Mouse (Mus musculus) liver, embryonic 12.5 days (tissue): ENCODE results near the gene Axin1. TPM values are rescaled to one million over a fixed set of nuclear protein-coding genes. Genes with fewer than 3 reads are reported as not detected.
"Not testable (repeated sequence)": the region's sequence is repeated elsewhere in the genome, so short reads cannot be mapped to it uniquely, and the experiment has no call there.

Experiments used
- ATAC-seq: fragments of 200-750 bp; cut with Nextera tagmentation; 2 replicates; pipeline ENCODE4 v1.8.0; 2017; ENCODE audit warnings: moderate number of reproducible peaks, mild to moderate bottlenecking, moderate library complexity
- H3K27ac ChIP-seq: fragments of 300-500 bp; sonication (generic); 2 replicates; pipeline ENCODE4 v1.5.1; 2016; ENCODE audit warnings: mild to moderate bottlenecking
- H3K27me3 ChIP-seq: fragments of 300-500 bp; sonication (generic); replicated peaks from 2 replicates; pipeline ENCODE4 v1.6.1; 2016; ENCODE audit warnings: mild to moderate bottlenecking, moderate library complexity
- H3K36me3 ChIP-seq: fragments of 300-500 bp; sonication (generic); 2 replicates; pipeline ENCODE4 v1.6.1; 2016; ENCODE audit warnings: mild to moderate bottlenecking, moderate library complexity
- H3K4me1 ChIP-seq: fragments of 300-500 bp; sonication (generic); 2 replicates; pipeline ENCODE4 v1.6.1; 2016
- H3K4me2 ChIP-seq: fragments of 300-500 bp; sonication (generic); 2 replicates; pipeline ENCODE4 v1.6.1; 2016; ENCODE audit warnings: mild to moderate bottlenecking, moderate library complexity
- H3K4me3 ChIP-seq: fragments of 300-500 bp; sonication (generic); 2 replicates; pipeline ENCODE4 v1.5.1; 2016; ENCODE audit warnings: mild to moderate bottlenecking, moderate library complexity
- H3K9ac ChIP-seq: fragments of 300-500 bp; sonication (generic); 2 replicates; pipeline ENCODE4 v1.6.1; 2016; ENCODE audit warnings: mild to moderate bottlenecking, moderate library complexity
- H3K9me3 ChIP-seq: fragments of 300-500 bp; sonication (generic); replicated peaks from 2 replicates; pipeline ENCODE4 v1.6.1; 2016; ENCODE audit warnings: mild to moderate bottlenecking, moderate library complexity
- WGBS: fragments of 180-500 bp; shearing (Covaris S2); methylation state at CpG from one replicate; pipeline ENCODE4 v1.1.7; 2016; ENCODE audit not compliant: insufficient replicate concordance; 5-methylcytosine and 5-hydroxymethylcytosine counted together
- polyA plus RNA-seq: library from polyadenylated mRNA; unstranded; fragments of >200 nt; fragmentation: Nextera tagmentation; extraction: Ambion mirVana; gene quantifications from 2 replicates; pipeline ENCODE4 v1.2.1, GENCODE M21; 2016

Gene Axin1
- polyA plus RNA-seq, 1 experiment from 2014 or later = 16.4 TPM

GRCm38 (mm10) chr17:26112751-26113150, 25.7 kb upstream of the Axin1 start:
- Histone ChIP-seq H3K9me3 (no peaks in the 10 kb centered on the region), H3K4me3 (peak overlapping the region; percentile 73), H3K36me3 (no peaks in the 10 kb centered on the region), H3K4me2 (peak overlapping the region; percentile 95), H3K9ac (peak overlapping the region; percentile 80), H3K27ac (no peak overlapping the region), H3K4me1 (peaks cover 22% of the 10 kb centered on the region), H3K27me3 (peaks cover 85% of the 10 kb centered on the region)
- ATAC-seq = no peak; the same call in 1 of the 2 replicates
- WGBS = 19% methylated on average over 14 of the region's 14 CpGs

DNA sequence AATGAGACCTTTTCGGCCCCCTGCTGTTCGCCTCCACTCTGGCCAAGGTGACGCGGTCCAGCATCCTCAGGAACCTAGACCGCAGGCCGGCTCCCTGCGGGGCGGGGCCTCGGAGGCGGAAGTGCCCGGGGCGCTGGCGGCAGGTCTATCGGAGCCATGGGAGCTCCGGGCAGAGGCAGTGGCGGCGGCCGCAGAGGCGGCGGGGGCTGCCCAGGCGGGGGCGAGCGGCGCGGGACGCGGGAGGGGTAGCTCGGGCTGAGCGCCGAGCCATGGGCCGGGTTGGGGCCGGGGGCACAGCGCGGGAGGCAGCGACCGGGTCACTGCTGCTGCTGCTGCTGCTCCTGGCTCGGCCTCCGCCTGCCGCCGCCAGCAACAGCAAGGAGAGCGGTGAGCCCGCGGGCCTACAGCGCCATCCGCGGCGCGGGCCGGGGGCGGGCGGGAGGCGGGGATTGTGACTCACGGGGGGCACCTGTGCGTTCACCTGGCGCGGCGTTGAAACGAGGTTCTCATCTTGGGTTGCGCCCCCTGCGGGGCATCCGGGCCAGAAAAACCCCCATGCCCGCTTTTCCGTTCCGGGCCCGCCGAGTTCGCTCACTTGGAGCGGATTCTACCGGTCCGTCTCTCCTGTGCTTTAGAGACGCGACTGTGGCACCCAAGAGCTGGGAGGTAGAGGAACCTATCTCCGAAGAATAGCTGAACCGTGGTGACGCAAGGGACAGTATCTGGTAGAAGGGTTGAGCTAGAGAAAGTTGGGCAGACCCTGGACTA, 25.1 kb upstream of the Axin1 start, which contains the start of gene Tmem8:
Gene Tmem8, plus strand, starts transcription at position 119 of the 768 bp plus-strand sequence.
- H3K4me3 ChIP-seq = peak within 1 kb of the TSS; percentile 73
- peaks cover 91% of the 10 kb centered on the region for H3K27me3 ChIP-seq
- no peak within 1 kb of the TSS for H3K27ac ChIP-seq
- H3K9me3 ChIP-seq = no peaks in the 10 kb centered on the region
- peak within 1 kb of the TSS; percentile 80 for H3K9ac ChIP-seq
- WGBS = 1% methylated on average over 75 of the region's 75 CpGs
- H3K4me2 ChIP-seq = peak within 1 kb of the TSS; percentile 95
- peak; percentile 74 for ATAC-seq
- no peaks in the 10 kb centered on the region for H3K36me3 ChIP-seq
- H3K4me1 ChIP-seq = peaks cover 22% of the 10 kb centered on the region

- H3K9ac ChIP-seq = peak overlapping the region; percentile 80
- no peak for ATAC-seq
- 13% methylated on average over 8 of the region's 8 CpGs for WGBS
Measured at GRCm38 (mm10) chr17:26114061-26114460, 24.4 kb upstream of the Axin1 start.

GRCm38 (mm10) chr17:26114461-26114860, 24.0 kb upstream of the Axin1 start:
- not testable (repeated sequence) for H3K9ac ChIP-seq, H3K4me3 ChIP-seq, H3K27ac ChIP-seq, H3K4me2 ChIP-seq, H3K9me3 ChIP-seq, ATAC-seq, H3K36me3 ChIP-seq
- Histone ChIP-seq H3K27me3 (peaks cover 96% of the 10 kb centered on the region), H3K4me1 (peaks cover 22% of the 10 kb centered on the region)
- 50% methylated on average over 7 of the region's 7 CpGs for WGBS

More at GRCm38 (mm10) chr17:26114061-26114460, 24.4 kb upstream of the Axin1 start:
- H3K27me3 ChIP-seq = peaks cover 93% of the 10 kb centered on the region
- H3K4me2 ChIP-seq = peak overlapping the region; percentile 95
- peaks cover 22% of the 10 kb centered on the region for H3K4me1 ChIP-seq
- H3K9me3 ChIP-seq = no peaks in the 10 kb centered on the region
- no peaks in the 10 kb centered on the region for H3K36me3 ChIP-seq
- H3K27ac ChIP-seq = no peak overlapping the region
- H3K4me3 ChIP-seq = peak overlapping the region; percentile 73

DNA sequence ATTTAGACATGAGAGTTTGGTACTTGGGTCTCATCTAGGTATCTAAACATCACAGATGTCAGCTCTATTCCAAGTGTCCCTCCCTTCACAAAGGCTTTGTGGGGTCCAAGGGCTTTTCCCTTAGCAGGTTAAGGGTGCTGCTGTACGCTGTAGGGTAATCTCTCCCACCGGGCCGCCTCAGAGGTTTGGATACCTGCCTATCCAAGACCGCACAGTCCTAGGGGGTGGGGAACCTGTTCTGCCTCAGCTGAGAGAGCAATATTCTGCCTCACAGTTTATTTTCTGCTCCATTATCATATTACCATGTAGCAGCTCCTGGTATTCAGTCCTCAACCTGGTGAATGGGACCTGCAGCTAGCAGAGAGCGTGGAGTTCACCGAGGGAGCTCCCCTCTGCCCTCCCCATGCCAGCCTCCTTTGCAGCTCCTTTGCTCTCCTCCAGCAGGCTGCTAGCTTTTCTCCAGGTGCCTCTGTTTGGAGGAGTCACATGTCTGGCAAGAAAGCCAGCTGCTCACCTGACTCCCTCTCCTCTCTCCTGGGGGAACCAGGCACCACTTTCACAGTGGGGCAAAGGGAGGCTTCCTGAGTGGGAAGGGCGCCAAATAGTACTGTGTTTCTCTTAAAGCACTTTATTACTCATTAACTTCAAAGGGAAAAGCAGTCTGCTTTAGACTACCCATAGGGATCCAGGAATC, 23.1 kb upstream of the Axin1 start:
- no peak for ATAC-seq
- no peak overlapping the region for H3K9ac ChIP-seq
- no peaks in the 10 kb centered on the region for H3K9me3 ChIP-seq
- H3K36me3 ChIP-seq = no peaks in the 10 kb centered on the region
- peaks cover 30% of the 10 kb centered on the region for H3K4me1 ChIP-seq
- no peak overlapping the region for H3K4me3 ChIP-seq
- H3K4me2 ChIP-seq = no peak overlapping the region
- no peak overlapping the region for H3K27ac ChIP-seq
- H3K27me3 ChIP-seq = peaks cover 94% of the 10 kb centered on the region
- WGBS = 72% methylated on average over 7 of the region's 7 CpGs

DNA sequence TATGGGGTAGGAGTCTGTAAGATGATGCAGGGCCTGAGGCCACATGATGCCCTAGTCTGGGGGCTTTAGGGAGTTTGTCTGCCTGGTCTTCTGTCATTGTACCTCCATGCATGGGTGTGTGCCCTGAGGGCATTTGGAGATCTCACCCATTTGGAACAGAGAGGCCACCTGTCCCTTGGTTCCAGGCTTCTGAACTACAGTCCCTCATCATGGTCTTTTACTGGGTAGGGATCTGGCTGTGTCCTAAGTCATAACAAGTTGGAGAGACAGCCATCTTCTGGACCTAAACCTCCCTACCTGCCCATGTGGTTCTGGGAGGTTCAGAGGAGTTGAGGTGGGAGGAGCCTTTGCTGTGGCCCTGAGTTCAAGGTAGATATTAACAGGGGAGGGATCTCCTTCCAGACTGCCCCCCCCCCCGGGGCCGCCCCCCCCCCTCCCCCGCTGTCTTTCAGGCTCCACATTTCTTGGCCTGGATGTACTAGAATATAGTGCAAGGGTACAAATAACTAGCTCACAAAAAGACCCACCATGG, 22.5 kb upstream of the Axin1 start:
- no peak overlapping the region for H3K27ac ChIP-seq
- H3K4me1 ChIP-seq = peaks cover 32% of the 10 kb centered on the region
- 64% methylated on average over 3 of the region's 3 CpGs for WGBS
- H3K36me3 ChIP-seq = no peaks in the 10 kb centered on the region
- no peak overlapping the region for H3K9ac ChIP-seq
- no peak for ATAC-seq
- H3K9me3 ChIP-seq = no peaks in the 10 kb centered on the region
- peaks cover 87% of the 10 kb centered on the region for H3K27me3 ChIP-seq
- H3K4me3 ChIP-seq = no peak overlapping the region
- no peak overlapping the region for H3K4me2 ChIP-seq

DNA sequence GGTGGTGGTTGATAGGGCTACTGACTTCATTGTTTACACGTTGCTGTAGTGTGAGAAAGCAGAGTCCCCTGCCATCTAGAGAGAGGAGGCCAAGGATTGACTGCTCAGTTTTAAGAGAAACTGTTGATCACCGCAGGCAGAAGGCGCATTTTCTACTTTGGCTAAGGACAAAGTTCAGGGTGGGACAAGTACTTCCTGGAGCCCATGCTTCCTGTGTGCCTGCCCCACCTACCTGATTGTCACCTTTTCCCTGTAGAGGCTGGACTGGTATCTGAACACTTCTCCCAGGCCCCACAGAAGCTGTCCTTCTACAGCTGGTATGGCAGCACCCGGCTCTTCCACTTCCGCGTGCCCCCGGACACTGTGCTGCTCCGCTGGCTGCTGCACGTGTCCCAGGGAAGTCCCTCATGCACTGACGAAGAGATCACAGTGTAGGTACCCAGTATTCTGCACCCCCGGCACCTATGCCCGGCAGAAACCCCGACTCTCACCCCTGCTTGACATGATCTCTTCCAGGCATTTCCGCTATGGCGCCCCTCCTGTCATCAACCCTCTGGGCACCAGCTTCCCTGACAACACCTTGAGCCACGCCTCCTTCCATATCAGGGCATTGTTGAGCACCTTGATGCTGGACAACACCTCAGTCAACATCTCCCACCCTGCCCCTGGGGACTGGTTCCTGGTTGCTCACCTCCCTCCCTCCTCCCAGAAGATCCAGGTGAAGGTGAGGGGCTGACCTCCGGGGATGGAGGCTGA, 21.8 kb upstream of the Axin1 start:
- Histone ChIP-seq H3K27ac (no peak overlapping the region), H3K27me3 (peaks cover 81% of the 10 kb centered on the region), H3K4me2 (no peak overlapping the region), H3K4me1 (peaks cover 32% of the 10 kb centered on the region), H3K9me3 (no peaks in the 10 kb centered on the region), H3K36me3 (no peaks in the 10 kb centered on the region), H3K4me3 (no peak overlapping the region), H3K9ac (no peak overlapping the region)
- WGBS = 77% methylated on average over 17 of the region's 17 CpGs
- no peak for ATAC-seq

DNA sequence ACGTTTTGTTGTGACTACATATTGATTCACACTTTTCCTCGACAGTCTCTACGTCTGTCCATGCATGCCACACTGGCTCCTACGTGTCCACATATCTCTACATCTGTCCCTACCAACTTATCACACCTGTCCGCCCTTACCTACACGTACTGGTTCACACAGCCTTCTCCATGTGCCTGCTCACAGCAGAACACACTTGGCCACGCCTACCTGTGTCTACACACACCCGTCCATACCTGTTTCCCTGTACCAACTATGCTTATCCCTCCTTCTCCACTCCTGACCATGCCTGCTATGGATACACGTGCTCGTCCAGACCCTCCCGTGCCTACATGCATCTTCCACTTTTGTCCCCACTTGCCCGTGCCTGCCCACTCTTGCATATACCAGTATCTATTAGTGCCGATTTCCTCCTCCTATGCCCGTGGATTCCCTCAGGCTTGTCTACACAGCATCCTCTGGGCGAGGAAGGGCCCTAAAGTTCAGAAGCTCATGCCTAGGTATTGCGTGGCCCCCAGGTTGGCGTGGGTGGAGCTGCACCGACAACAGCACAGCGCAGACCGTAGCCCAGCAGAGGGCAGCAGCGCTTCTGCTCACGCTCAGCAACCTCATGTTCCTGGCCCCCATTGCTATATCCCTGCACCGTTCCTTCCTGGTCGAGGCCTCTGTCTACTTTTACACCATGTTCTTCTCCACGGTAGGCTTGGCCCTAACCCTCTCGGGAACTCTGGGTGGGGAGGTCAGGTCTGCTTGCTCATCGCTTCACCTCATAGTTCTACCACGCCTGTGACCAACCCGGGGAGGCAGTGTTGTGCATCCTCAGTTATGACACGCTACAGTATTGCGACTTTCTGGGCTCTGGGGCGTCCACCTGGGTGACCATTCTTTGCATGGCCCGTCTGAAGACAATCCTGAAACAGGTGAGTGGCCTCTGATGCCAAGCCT, 18.4 kb upstream of the Axin1 start:
- 39% methylated on average over 33 of the region's 33 CpGs for WGBS
- Histone ChIP-seq H3K4me3 (no peak overlapping the region), H3K9me3 (no peaks in the 10 kb centered on the region), H3K4me2 (0 out of 2 replicates have a peak overlapping the region, but pooled peaks have one; percentile 8), H3K27ac (no peak overlapping the region), H3K27me3 (peaks cover 47% of the 10 kb centered on the region), H3K36me3 (peaks cover 1% of the 10 kb centered on the region), H3K4me1 (peaks cover 35% of the 10 kb centered on the region), H3K9ac (no peak overlapping the region)
- peak; percentile 41; the same call in 1 of the 2 replicates for ATAC-seq

DNA sequence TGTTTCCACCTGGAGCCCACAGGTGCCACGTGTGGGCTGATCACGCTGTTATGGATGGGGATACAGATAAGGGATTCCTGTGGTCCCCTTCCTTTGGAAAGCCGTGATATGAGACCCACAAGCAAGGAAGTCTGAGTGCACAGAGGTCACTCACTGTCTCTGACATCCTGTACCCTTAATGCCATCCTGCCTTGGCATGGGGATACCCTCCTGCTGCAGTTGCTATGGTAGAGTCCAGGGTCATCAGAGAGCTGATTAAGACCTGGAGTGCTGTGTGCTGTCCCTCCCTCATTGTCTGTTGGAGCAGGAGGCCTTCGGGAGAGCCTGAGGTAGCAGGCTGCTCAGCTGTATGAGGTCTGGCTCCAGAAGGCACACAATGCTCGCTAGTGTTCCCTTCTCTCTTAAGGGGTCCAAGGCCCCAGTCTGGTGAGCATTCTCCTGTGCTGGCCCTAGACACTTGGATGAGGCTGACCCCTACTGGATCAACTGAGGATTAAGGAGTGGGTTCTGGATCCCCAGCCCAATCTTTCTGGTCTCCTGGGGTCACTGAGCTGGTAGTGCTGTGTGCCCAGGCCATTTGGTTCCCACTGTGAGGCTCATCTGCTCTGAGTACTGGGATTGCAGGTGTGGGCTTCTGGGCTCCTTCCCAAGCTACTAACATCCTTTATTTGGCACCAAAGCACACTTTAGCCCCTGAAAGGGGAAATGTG, 15.9 kb upstream of the Axin1 start:
- peaks cover 22% of the 10 kb centered on the region for H3K27me3 ChIP-seq
- H3K9ac ChIP-seq = no peak overlapping the region
- WGBS = 53% methylated on average over 5 of the region's 5 CpGs
- peak overlapping the region; percentile 84 for H3K4me2 ChIP-seq
- H3K36me3 ChIP-seq = peaks cover 27% of the 10 kb centered on the region
- H3K4me1 ChIP-seq = peaks cover 30% of the 10 kb centered on the region
- no peak overlapping the region for H3K27ac ChIP-seq
- H3K4me3 ChIP-seq = peak overlapping the region; percentile 94; the same call in 1 of the 2 replicates
- no peaks in the 10 kb centered on the region for H3K9me3 ChIP-seq
- ATAC-seq = no peak

- Histone ChIP-seq H3K4me2 (peak within 1 kb of the TSS; percentile 84), H3K27ac (peak within 1 kb of the TSS; percentile 76), H3K27me3 (peaks cover 15% of the 10 kb centered on the region), H3K4me3 (peak within 1 kb of the TSS; percentile 94), H3K4me1 (peaks cover 30% of the 10 kb centered on the region), H3K9ac (peak within 1 kb of the TSS; percentile 83), H3K9me3 (no peaks in the 10 kb centered on the region), H3K36me3 (peaks cover 34% of the 10 kb centered on the region)
- ATAC-seq = peak; percentile 85
- under 1% methylated on average over 32 of the region's 32 CpGs for WGBS
Measured at GRCm38 (mm10) chr17:26123267-26123684, 15.2 kb upstream of the Axin1 start, which contains the start of gene Mrpl28. Gene Mrpl28 (plus strand): TSS chr17:26123500.
